Mouse (Mus musculus): ENCODE measurements around the gene Tapbp. TPM values are rescaled to one million over a fixed set of nuclear protein-coding genes. Genes with fewer than 3 reads are reported as not detected.

Gene Tapbp
- polyA plus RNA-seq, 1 experiment: 225 TPM

- Histone ChIP-seq H3K4me3 (replicated peaks; ENCODE audit: extremely low read depth, low read depth, low read length) (no peak overlapping the region), H3K4me1 (ENCODE audit: control insufficient read depth, insufficient read depth, low read length) (no peaks in the 10 kb centered on the region)
- TF ChIP-seq CTCF (IDR thresholded peaks at IDR 0.05; ENCODE audit: insufficient read depth, low read length): no peak
- no peak for TF ChIP-seq POLR2A (IDR thresholded peaks at IDR 0.05; ENCODE audit: borderline replicate concordance, extremely low read depth, low read depth, low read length)
- WGBS: 90% methylated on average over 11 of the region's 11 CpGs
- no peak for DNase-seq
Measured at GRCm38 (mm10) chr17:33931947-33932346, 16.2 kb downstream of the Tapbp start.

DNA sequence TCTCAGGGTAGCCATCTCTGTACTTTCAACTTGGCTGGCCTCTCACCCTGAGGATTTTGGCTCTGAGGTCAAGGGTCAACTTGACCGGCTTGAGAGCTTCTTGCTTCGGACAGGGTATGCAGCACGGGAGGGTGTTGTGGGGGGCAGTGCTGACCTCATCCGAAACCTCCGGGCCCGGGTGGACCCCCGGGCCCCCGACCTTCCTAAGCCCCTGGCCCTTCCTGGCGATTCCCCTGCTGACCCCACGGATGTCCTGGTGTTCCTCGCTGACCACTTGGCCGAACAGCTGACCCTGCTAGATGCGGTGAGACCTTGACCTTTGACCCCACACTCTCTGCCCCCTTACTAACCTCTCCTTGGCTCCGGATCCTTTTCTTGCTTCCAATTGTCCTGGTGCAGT lies 16.7 kb downstream of the Tapbp start:
- Histone ChIP-seq H3K4me1 (ENCODE audit: control insufficient read depth, insufficient read depth, low read length) (no peaks in the 10 kb centered on the region), H3K4me3 (replicated peaks; ENCODE audit: extremely low read depth, low read depth, low read length) (no peak overlapping the region)
- DNase-seq: no peak
- WGBS: 85% methylated on average over 14 of the region's 14 CpGs
- TF ChIP-seq POLR2A (IDR thresholded peaks at IDR 0.05; ENCODE audit: borderline replicate concordance, extremely low read depth, low read depth, low read length): no peak
- no peak for TF ChIP-seq CTCF (IDR thresholded peaks at IDR 0.05; ENCODE audit: insufficient read depth, low read length)

DNA sequence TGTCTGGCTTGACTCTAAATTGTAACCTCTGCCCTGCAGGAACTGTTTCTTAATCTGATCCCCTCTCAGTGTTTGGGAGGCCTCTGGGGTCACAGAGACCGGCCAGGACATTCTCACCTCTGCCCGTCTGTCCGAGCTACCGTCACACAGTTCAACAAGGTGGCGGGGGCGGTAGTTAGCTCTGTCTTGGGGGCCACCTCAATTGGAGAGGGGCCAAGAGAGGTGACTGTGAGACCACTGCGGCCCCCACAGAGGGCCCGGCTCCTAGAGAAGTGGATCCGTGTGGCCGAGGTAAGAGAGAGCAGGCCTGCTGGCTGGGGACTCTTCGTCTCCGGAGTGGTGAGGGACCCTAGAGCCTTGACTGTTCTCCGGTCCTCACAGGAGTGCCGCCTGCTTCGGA lies 17.3 kb downstream of the Tapbp start:
- 95% methylated on average over 15 of the region's 15 CpGs for WGBS

GRCm38 (mm10) chr17:33935422-33936055 lies 19.8 kb downstream of the Tapbp start:
- Histone ChIP-seq H3K4me1 (ENCODE audit: control insufficient read depth, insufficient read depth, low read length) (peaks cover 7% of the 10 kb centered on the region; the same call in 1 of the 2 replicates), H3K4me3 (replicated peaks; ENCODE audit: extremely low read depth, low read depth, low read length) (no peak overlapping the region)
- TF ChIP-seq POLR2A (IDR thresholded peaks at IDR 0.05; ENCODE audit: borderline replicate concordance, extremely low read depth, low read depth, low read length) (no peak), CTCF (IDR thresholded peaks at IDR 0.05; ENCODE audit: insufficient read depth, low read length) (no peak)
- no peak for DNase-seq
- 87% methylated on average over 21 of the region's 21 CpGs for WGBS

More for the DNA sequence above, 17.3 kb downstream of the Tapbp start:
- Histone ChIP-seq H3K4me1 (ENCODE audit: control insufficient read depth, insufficient read depth, low read length) (no peaks in the 10 kb centered on the region), H3K4me3 (replicated peaks; ENCODE audit: extremely low read depth, low read depth, low read length) (no peak overlapping the region)
- DNase-seq: no peak
- no peak for TF ChIP-seq CTCF (IDR thresholded peaks at IDR 0.05; ENCODE audit: insufficient read depth, low read length)
- no peak for TF ChIP-seq POLR2A (IDR thresholded peaks at IDR 0.05; ENCODE audit: borderline replicate concordance, extremely low read depth, low read depth, low read length)

DNA sequence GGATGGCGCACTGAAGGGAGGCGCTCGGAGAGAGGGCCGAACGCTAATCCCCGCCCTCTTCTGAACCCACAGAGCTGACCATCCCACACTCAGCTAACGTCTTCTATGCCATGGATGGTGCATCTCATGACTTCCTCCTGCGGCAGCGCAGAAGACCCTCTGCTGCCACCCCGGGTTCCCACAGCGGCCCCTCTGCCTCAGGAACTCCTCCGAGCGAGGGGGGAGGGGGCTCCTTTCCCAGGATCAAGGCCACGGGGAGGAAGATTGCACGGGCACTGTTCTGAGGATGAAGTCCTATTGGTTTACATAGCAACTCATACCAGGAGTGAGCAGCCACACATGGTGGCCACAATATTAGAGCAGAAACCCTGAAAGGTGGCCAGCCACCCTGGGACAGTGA lies 21.3 kb downstream of the Tapbp start:
- DNase-seq: no peak
- no peak for TF ChIP-seq POLR2A (IDR thresholded peaks at IDR 0.05; ENCODE audit: borderline replicate concordance, extremely low read depth, low read depth, low read length)
- no peak for TF ChIP-seq CTCF (IDR thresholded peaks at IDR 0.05; ENCODE audit: insufficient read depth, low read length)
- no peak overlapping the region for H3K4me3 ChIP-seq (replicated peaks; ENCODE audit: extremely low read depth, low read depth, low read length)
- peaks cover 10% of the 10 kb centered on the region; the same call in 1 of the 2 replicates for H3K4me1 ChIP-seq (ENCODE audit: control insufficient read depth, insufficient read depth, low read length)
- 83% methylated on average over 15 of the region's 15 CpGs for WGBS

- Histone ChIP-seq H3K4me1 (ENCODE audit: control insufficient read depth, insufficient read depth, low read length) (peaks cover 10% of the 10 kb centered on the region; the same call in 1 of the 2 replicates), H3K4me3 (replicated peaks; ENCODE audit: extremely low read depth, low read depth, low read length) (no peak overlapping the region)
- no peak for DNase-seq
- no peak for TF ChIP-seq POLR2A (IDR thresholded peaks at IDR 0.05; ENCODE audit: borderline replicate concordance, extremely low read depth, low read depth, low read length)
- no peak for TF ChIP-seq CTCF (IDR thresholded peaks at IDR 0.05; ENCODE audit: insufficient read depth, low read length)
- 64% methylated on average over 11 of the region's 11 CpGs for WGBS
Measured at GRCm38 (mm10) chr17:33938783-33939182, 23.1 kb downstream of the Tapbp start.

DNA sequence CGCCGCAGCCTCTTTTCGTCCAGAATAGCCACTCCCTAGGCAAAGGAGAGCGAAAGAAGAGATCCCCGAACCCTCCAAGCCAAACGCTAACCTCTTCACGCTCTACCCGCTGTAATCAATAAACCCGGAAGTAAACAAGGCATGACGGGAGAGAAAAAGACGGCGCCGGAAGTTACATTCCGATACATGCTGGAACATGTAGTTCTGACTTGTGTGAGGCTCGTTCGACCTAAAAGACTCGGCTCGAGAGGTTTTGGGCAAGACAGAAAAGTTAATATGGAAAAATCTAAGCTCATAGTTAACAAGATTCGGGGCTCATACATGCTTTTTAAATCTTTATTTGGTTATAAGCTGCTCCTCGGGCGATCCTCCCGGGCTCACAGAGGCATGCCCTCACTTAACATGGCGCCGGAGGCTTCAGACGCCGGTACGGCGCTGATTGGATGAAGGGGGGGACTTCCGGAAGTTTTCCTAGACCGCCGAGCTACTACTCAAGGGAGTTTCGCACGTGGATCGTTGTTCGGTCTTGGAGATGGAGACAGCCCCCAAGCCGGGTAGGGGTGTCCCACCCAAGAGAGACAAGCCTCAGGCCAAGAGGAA lies 24.6 kb downstream of the Tapbp start, which contains the start of the genes Pfdn6 and Wdr46:
Gene Pfdn6 (minus strand): TSS at position 138 of the 600 bp plus-strand sequence.
Gene Wdr46 (plus strand): TSS at position 455 of the 600 bp plus-strand sequence.
- H3K4me1 ChIP-seq (ENCODE audit: control insufficient read depth, insufficient read depth, low read length): peaks cover 10% of the 10 kb centered on the region; the same call in 1 of the 2 replicates
- H3K4me3 ChIP-seq (replicated peaks; ENCODE audit: extremely low read depth, low read depth, low read length): peak within 1 kb of the TSS; percentile 82
- DNase-seq: peak; percentile 86
- peak; percentile 51; the same call in 1 of the 2 replicates for TF ChIP-seq POLR2A (IDR thresholded peaks at IDR 0.05; ENCODE audit: borderline replicate concordance, extremely low read depth, low read depth, low read length)
- no peak for TF ChIP-seq CTCF (IDR thresholded peaks at IDR 0.05; ENCODE audit: insufficient read depth, low read length)
- under 1% methylated on average over 36 of the region's 36 CpGs for WGBS

DNA sequence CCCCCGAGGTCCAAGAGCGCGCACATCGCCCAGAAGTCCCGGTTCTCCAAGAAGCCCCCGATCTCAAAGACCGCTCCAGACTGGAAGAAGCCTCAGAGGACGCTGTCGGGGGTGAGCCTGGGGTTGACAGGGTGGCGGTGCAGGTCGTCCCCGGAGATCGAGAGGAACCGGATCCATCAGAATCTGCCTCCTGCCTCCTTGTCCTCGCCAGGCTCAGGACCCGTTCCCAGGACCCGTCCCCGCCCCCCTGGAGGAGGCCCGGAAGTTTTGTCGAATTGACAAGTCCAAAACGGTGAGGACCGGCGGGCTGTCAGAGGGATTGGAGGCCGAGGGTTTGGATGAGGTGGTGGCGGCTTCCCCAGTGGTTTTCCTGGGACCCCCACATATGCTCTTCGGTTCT lies 25.3 kb downstream of the Tapbp start:
- TF ChIP-seq POLR2A (IDR thresholded peaks at IDR 0.05; ENCODE audit: borderline replicate concordance, extremely low read depth, low read depth, low read length): no peak
- no peak for TF ChIP-seq CTCF (IDR thresholded peaks at IDR 0.05; ENCODE audit: insufficient read depth, low read length)
- no peak for DNase-seq
- Histone ChIP-seq H3K4me3 (replicated peaks; ENCODE audit: extremely low read depth, low read depth, low read length) (peak overlapping the region; percentile 82), H3K4me1 (ENCODE audit: control insufficient read depth, insufficient read depth, low read length) (peaks cover 10% of the 10 kb centered on the region; the same call in 1 of the 2 replicates)
- 2% methylated on average over 26 of the region's 26 CpGs for WGBS

DNA sequence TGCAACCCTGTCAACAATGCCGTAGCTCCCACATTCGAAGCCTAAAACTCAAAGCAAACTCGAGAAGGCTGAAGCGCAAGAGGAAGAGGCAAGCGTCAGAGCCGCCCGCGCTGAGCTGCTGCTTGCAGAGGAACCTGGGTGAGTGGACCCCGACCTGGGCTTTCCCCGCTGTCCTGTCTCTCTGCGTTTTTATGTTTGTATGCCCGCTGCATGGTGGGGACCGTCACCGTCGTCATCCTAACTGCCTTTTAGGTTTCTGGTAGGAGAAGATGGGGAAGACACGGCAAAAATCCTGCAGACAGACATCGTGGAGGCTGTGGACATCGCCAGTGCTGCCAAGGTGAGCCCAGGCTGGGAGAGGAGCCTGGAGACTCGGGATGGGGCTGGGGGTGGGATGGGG lies 25.7 kb downstream of the Tapbp start:
- no peak for DNase-seq
- Histone ChIP-seq H3K4me1 (ENCODE audit: control insufficient read depth, insufficient read depth, low read length) (peaks cover 10% of the 10 kb centered on the region; the same call in 1 of the 2 replicates), H3K4me3 (replicated peaks; ENCODE audit: extremely low read depth, low read depth, low read length) (peak overlapping the region; percentile 3)
- no peak for TF ChIP-seq CTCF (IDR thresholded peaks at IDR 0.05; ENCODE audit: insufficient read depth, low read length)
- no peak for TF ChIP-seq POLR2A (IDR thresholded peaks at IDR 0.05; ENCODE audit: borderline replicate concordance, extremely low read depth, low read depth, low read length)
- 47% methylated on average over 19 of the region's 19 CpGs for WGBS
